Mouse (Mus musculus) liver, embryonic 14.5 days (tissue): Measurements from ENCODE around the gene Armcx2. TPM values are rescaled to one million over a fixed set of nuclear protein-coding genes. Genes with fewer than 3 reads are reported as not detected.

Experiments used
- ATAC-seq: fragments of 200-750 bp; cut with Nextera tagmentation; 2 replicates; pipeline ENCODE4 v1.8.0; 2017; ENCODE audit warnings: moderate number of reproducible peaks, mild to moderate bottlenecking, moderate library complexity; ENCODE audit not compliant: insufficient read depth
- DNase-seq, 3 experiments: peaks; one replicate each; pipeline ENCODE4 v3.0.0-alpha.2; 2012 to 2013; ENCODE audit warnings: low read depth in 3 of 3, low spot score in 3 of 3
- H3K27ac ChIP-seq: fragments of 300-500 bp; sonication (generic); 2 replicates; pipeline ENCODE4 v1.5.1; 2014; ENCODE audit warnings: moderate library complexity, mild to moderate bottlenecking, control low read depth, inconsistent platforms
- H3K27me3 ChIP-seq: fragments of 300-500 bp; sonication (generic); 2 replicates; pipeline ENCODE4 v1.6.1; 2014; ENCODE audit warnings: mild to moderate bottlenecking, low read length, moderate library complexity; ENCODE audit not compliant: control insufficient read depth, insufficient read depth
- H3K36me3 ChIP-seq: fragments of 300-500 bp; sonication (generic); replicated peaks from 2 replicates; pipeline ENCODE4 v1.6.1; 2014; ENCODE audit warnings: low read depth; ENCODE audit not compliant: control insufficient read depth, insufficient read depth
- H3K4me1 ChIP-seq, 2 experiments: fragments of 200-500 bp in 1 of 2; fragments of 300-500 bp in 1 of 2; sonication (generic) in 1 of 2; replicated peaks; 2 replicates each; pipeline ENCODE4 v1.6.1; 2012 to 2014; ENCODE audit warnings: antibody characterized with exemption in 1 of 2, inconsistent platforms in 1 of 2, low read length in 1 of 2; ENCODE audit not compliant: control insufficient read depth in 2 of 2, insufficient read depth in 2 of 2
- H3K4me2 ChIP-seq: fragments of 300-500 bp; sonication (generic); 2 replicates; pipeline ENCODE4 v1.6.1; 2014; ENCODE audit warnings: low read depth, mild to moderate bottlenecking, control low read depth, moderate library complexity
- H3K4me3 ChIP-seq, 2 experiments: fragments of 200-500 bp in 1 of 2; fragments of 300-500 bp in 1 of 2; sonication (generic) in 1 of 2; 2 replicates each; pipeline ENCODE4 v1.5.1; 2012 to 2014; ENCODE audit warnings: low read depth in 2 of 2, low read length in 2 of 2, mild to moderate bottlenecking in 2 of 2, control low read depth in 1 of 2, inconsistent platforms in 1 of 2, moderate library complexity in 1 of 2; ENCODE audit not compliant: insufficient read depth in 1 of 2
- H3K9ac ChIP-seq: fragments of 300-500 bp; sonication (generic); replicated peaks from 2 replicates; pipeline ENCODE4 v1.6.1; 2014; ENCODE audit warnings: mild to moderate bottlenecking, control low read depth, moderate library complexity
- H3K9me3 ChIP-seq: fragments of 300-500 bp; sonication (generic); 2 replicates; pipeline ENCODE4 v1.6.1; 2016; ENCODE audit warnings: low read length, mixed read lengths; ENCODE audit not compliant: control insufficient read depth
- CTCF ChIP-seq: IDR thresholded peaks from 2 replicates; pipeline ENCODE4 v1.5.1; 2016; ENCODE audit warnings: antibody characterized with exemption, low read depth, control low read depth
- EP300 ChIP-seq: IDR thresholded peaks from 2 replicates; pipeline ENCODE4 v1.6.1; 2016; ENCODE audit warnings: antibody characterized with exemption, low read depth
- WGBS: fragments of 180-500 bp; shearing (Covaris S2); extraction: QIAGEN DNeasy Blood & Tissue Kit; methylation state at CpG from one replicate; pipeline ENCODE4 v1.1.7; 2014; ENCODE audit not compliant: insufficient replicate concordance; 5-methylcytosine and 5-hydroxymethylcytosine counted together
- polyA plus RNA-seq, 2 experiments: library from polyadenylated mRNA; depleted of rRNA in 1 of 2; stranded (reverse) in 1 of 2; unstranded in 1 of 2; fragments of >200 nt; fragmentation: Nextera tagmentation in 1 of 2; extraction: Ambion mirVana in 1 of 2; gene quantifications; 2 replicates each; pipeline versions ENCODE4 v1.2.1 to v1.2.3; 2012 to 2014

Armcx2 gene
- 6.1 and 7.4 TPM in 2 replicates for polyA plus RNA-seq (2012; rRNA removed)
- 7.2 and 9.9 TPM in 2 replicates for polyA plus RNA-seq (2014; fragmentation: Nextera tagmentation; extraction: Ambion mirVana)

GRCm38 (mm10) chrX:134808755-134809224, at the start of gene Armcx2:
TSS of gene Armcx2 (minus strand) at chrX:134809221.
- H3K27me3 ChIP-seq = no peaks in the 10 kb centered on the region
- 4% methylated on average over 16 of the region's 16 CpGs for WGBS
- peak within 1 kb of the TSS; percentile 53 to 67 for H3K4me3 ChIP-seq
- TF ChIP-seq EP300 (no peak), CTCF (no peak)
- H3K27ac ChIP-seq = no peak within 1 kb of the TSS
- H3K9ac ChIP-seq = no peak within 1 kb of the TSS
- no peaks in the 10 kb centered on the region for H3K9me3 ChIP-seq
- peak within 1 kb of the TSS; percentile 71 for H3K4me2 ChIP-seq
- peaks cover 0 to 3% of the 10 kb centered on the region in 2 experiments; a peak in 2 of 4 replicates for H3K4me1 ChIP-seq
- peak; percentile 71; the same call in 1 of the 2 replicates for ATAC-seq
- DNase-seq = peak; percentile 4 to 26 (median 10)
- H3K36me3 ChIP-seq = no peaks in the 10 kb centered on the region

- Histone ChIP-seq H3K4me2 (no peak overlapping the region), H3K27ac (no peak overlapping the region), H3K36me3 (no peaks in the 10 kb centered on the region), H3K4me1 (no peaks in the 10 kb centered on the region), H3K27me3 (no peaks in the 10 kb centered on the region), H3K9ac (no peak overlapping the region), H3K4me3 (no peak overlapping the region), H3K9me3 (no peaks in the 10 kb centered on the region)
- no peak for TF ChIP-seq CTCF
- TF ChIP-seq EP300 = no peak
- 78% methylated on average over 3 of the region's 4 CpGs for WGBS
- ATAC-seq = no peak
- no peak for DNase-seq
Measured at GRCm38 (mm10) chrX:134849662-134850061, 40.6 kb upstream of the Armcx2 start.

- TF ChIP-seq CTCF (no peak), EP300 (no peak)
- H3K27me3 ChIP-seq = no peaks in the 10 kb centered on the region
- ATAC-seq (no peak), DNase-seq (no peak)
- no peaks in the 10 kb centered on the region for H3K9me3 ChIP-seq
- H3K4me1 ChIP-seq = no peaks in the 10 kb centered on the region
- H3K4me3 ChIP-seq = no peak overlapping the region
- H3K4me2 ChIP-seq = no peak overlapping the region
- H3K27ac ChIP-seq = no peak overlapping the region
- WGBS = 22% methylated on average over 2 of the region's 2 CpGs
- H3K36me3 ChIP-seq = no peaks in the 10 kb centered on the region
- no peak overlapping the region for H3K9ac ChIP-seq
Measured at GRCm38 (mm10) chrX:134844424-134844823, 35.4 kb upstream of the Armcx2 start.

GRCm38 (mm10) chrX:134830508-134830907, 21.5 kb upstream of the Armcx2 start:
- WGBS = 64% methylated on average over 3 of the region's 3 CpGs
- H3K36me3 ChIP-seq = no peaks in the 10 kb centered on the region

GRCm38 (mm10) chrX:134807833-134808754, 927 bp downstream of the Armcx2 start:
- Histone ChIP-seq H3K4me1 (peaks cover 0 to 3% of the 10 kb centered on the region in 2 experiments; a peak in 2 of 4 replicates), H3K9me3 (no peaks in the 10 kb centered on the region), H3K4me2 (peak overlapping the region; percentile 71), H3K4me3 (peak overlapping the region; percentile 53 to 67), H3K36me3 (no peaks in the 10 kb centered on the region), H3K27ac (no peak overlapping the region), H3K27me3 (no peaks in the 10 kb centered on the region), H3K9ac (no peak overlapping the region)
- 9% methylated on average over 28 of the region's 28 CpGs for WGBS
- ATAC-seq (peak; percentile 22; the same call in 1 of the 2 replicates), DNase-seq (no peak)
- TF ChIP-seq CTCF (no peak), EP300 (no peak)

More at GRCm38 (mm10) chrX:134830508-134830907, 21.5 kb upstream of the Armcx2 start:
- Histone ChIP-seq H3K4me1 (no peaks in the 10 kb centered on the region), H3K9ac (no peak overlapping the region), H3K27me3 (no peaks in the 10 kb centered on the region), H3K9me3 (no peaks in the 10 kb centered on the region), H3K27ac (no peak overlapping the region), H3K4me3 (no peak overlapping the region), H3K4me2 (no peak overlapping the region)
- DNase-seq = no peak
- ATAC-seq = no peak
- TF ChIP-seq CTCF (no peak), EP300 (no peak)
